Mouse (Mus musculus): Measurements from ENCODE around the gene Nmnat2.

DNA sequence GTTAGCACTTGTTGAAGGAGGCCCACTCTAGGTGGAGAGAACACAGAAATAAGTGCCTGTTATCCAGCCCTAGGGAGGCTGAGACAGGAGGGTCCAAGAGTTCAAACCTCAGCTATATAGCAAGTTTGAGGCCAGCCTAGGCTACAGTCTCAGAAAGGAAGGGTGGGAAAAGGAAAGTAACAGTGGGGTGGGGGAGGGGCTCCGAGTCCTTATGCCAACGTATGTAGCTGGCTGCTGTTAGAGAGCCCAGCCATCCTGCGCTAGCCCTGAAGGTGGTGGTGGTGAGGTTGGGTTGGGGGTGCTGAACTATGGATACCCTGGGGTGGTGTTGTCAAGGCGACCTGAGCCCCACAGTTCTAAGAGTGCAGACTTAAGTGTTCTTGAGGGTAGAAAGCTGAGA is 138.8 kb downstream of the Nmnat2 start:
- TF ChIP-seq GATA1 (IDR thresholded peaks at IDR 0.05; ENCODE audit: borderline replicate concordance, low read length), result no peak
- no peak for TF ChIP-seq FLI1 (IDR thresholded peaks at IDR 0.05; ENCODE audit: low read length)

All from megakaryocyte, embryonic 14.5 days (primary cell).